Mouse (Mus musculus) CD4-positive, CD25-positive, alpha-beta regulatory T cell, adult 2 months (primary cell): ENCODE data around the gene Denr.

Experiments
- DNase-seq: peaks from one replicate; pipeline ENCODE4 v3.0.0-alpha.2; 2012; ENCODE audit warnings: low read depth, low spot score

The Denr gene

GRCm38 (mm10) chr5:123906976-123907630, at the start of gene Denr:
Denr (plus strand) TSS chr5:123907175.
- DNase-seq: peak; percentile 100

GRCm38 (mm10) chr5:123858798-123859197, 48.2 kb upstream of the Denr start:
- DNase-seq: no peak

GRCm38 (mm10) chr5:123862374-123863350, 44.3 kb upstream of the Denr start:
- DNase-seq: no peak

GRCm38 (mm10) chr5:123863934-123864333, 43.0 kb upstream of the Denr start:
- DNase-seq: no peak

GRCm38 (mm10) chr5:123865365-123865764, 41.6 kb upstream of the Denr start, which contains the start of gene Hcar2:
Hcar2 (minus strand) TSS chr5:123865499.
- DNase-seq: no peak

GRCm38 (mm10) chr5:123866457-123866856, 40.5 kb upstream of the Denr start:
- DNase-seq: no peak

- no peak for DNase-seq
These were observed 37.4 kb upstream of the Denr start for GRCm38 (mm10) chr5:123869615-123870014.

GRCm38 (mm10) chr5:123874177-123874576, 32.8 kb upstream of the Denr start:
- no peak for DNase-seq

- DNase-seq: no peak
These were observed 28.9 kb upstream of the Denr start for GRCm38 (mm10) chr5:123878056-123878455.

- DNase-seq: no peak
These were observed 27.0 kb upstream of the Denr start, which contains the start of gene Hcar1 for GRCm38 (mm10) chr5:123879928-123880327. Hcar1 (minus strand) TSS chr5:123880020.

GRCm38 (mm10) chr5:123880778-123881177, 26.2 kb upstream of the Denr start:
- DNase-seq: no peak

GRCm38 (mm10) chr5:123883891-123884290, 23.1 kb upstream of the Denr start:
- no peak for DNase-seq

- DNase-seq: no peak
These were observed 22.6 kb upstream of the Denr start for GRCm38 (mm10) chr5:123884332-123884731.

GRCm38 (mm10) chr5:123886365-123886764, 20.6 kb upstream of the Denr start:
- no peak for DNase-seq

GRCm38 (mm10) chr5:123890312-123890711, 16.7 kb upstream of the Denr start:
- DNase-seq: no peak

- DNase-seq: no peak
These were observed 16.0 kb upstream of the Denr start for GRCm38 (mm10) chr5:123890987-123891386.

GRCm38 (mm10) chr5:123891669-123892068, 15.3 kb upstream of the Denr start:
- DNase-seq: peak; percentile 73

GRCm38 (mm10) chr5:123893520-123893919, 13.5 kb upstream of the Denr start:
- no peak for DNase-seq

- DNase-seq: no peak
These were observed 10.6 kb upstream of the Denr start for GRCm38 (mm10) chr5:123896395-123896794.

- DNase-seq: peak; percentile 25
These were observed 9.6 kb upstream of the Denr start for GRCm38 (mm10) chr5:123897352-123897751.

- no peak for DNase-seq
These were observed 2.8 kb upstream of the Denr start for GRCm38 (mm10) chr5:123904059-123904672.
